Mouse (Mus musculus): ENCODE measurements around the gene Syce1. TPM values are rescaled to one million over a fixed set of nuclear protein-coding genes. Genes with fewer than 3 reads are reported as not detected.
A peak's percentile ranks its signal among the peaks of the same experiment; 100 is the strongest.

Syce1 gene
- polyA plus RNA-seq, 1 experiment = 1.0 TPM

- Histone ChIP-seq H3K4me1 (ENCODE audit: control insufficient read depth, insufficient read depth, low read length) (no peaks in the 10 kb centered on the region), H3K4me3 (ENCODE audit: insufficient read depth, low read length) (no peak overlapping the region), H3K27ac (ENCODE audit: insufficient read depth, low read length) (no peak overlapping the region)
- TF ChIP-seq POLR2A (IDR thresholded peaks at IDR 0.05; ENCODE audit: extremely low read depth, insufficient read depth, low read length) (no peak), CTCF (IDR thresholded peaks at IDR 0.05; ENCODE audit: extremely low read depth, insufficient read depth, low read length) (no peak)
Observed at GRCm38 (mm10) chr7:140748116-140748826, 39.4 kb downstream of the Syce1 start.

- Histone ChIP-seq H3K4me3 (ENCODE audit: insufficient read depth, low read length) (no peak overlapping the region), H3K4me1 (ENCODE audit: control insufficient read depth, insufficient read depth, low read length) (no peaks in the 10 kb centered on the region), H3K27ac (ENCODE audit: insufficient read depth, low read length) (no peak overlapping the region)
- TF ChIP-seq POLR2A (IDR thresholded peaks at IDR 0.05; ENCODE audit: extremely low read depth, insufficient read depth, low read length) = no peak
- no peak for TF ChIP-seq CTCF (IDR thresholded peaks at IDR 0.05; ENCODE audit: extremely low read depth, insufficient read depth, low read length)
Observed at GRCm38 (mm10) chr7:140747402-140747801, 40.2 kb downstream of the Syce1 start.

- Histone ChIP-seq H3K4me3 (ENCODE audit: insufficient read depth, low read length) (no peak overlapping the region), H3K4me1 (ENCODE audit: control insufficient read depth, insufficient read depth, low read length) (no peaks in the 10 kb centered on the region), H3K27ac (ENCODE audit: insufficient read depth, low read length) (no peak overlapping the region)
- TF ChIP-seq POLR2A (IDR thresholded peaks at IDR 0.05; ENCODE audit: extremely low read depth, insufficient read depth, low read length) (no peak), CTCF (IDR thresholded peaks at IDR 0.05; ENCODE audit: extremely low read depth, insufficient read depth, low read length) (peak; percentile 28; the same call in 1 of the 2 replicates)
Observed at GRCm38 (mm10) chr7:140733162-140733561, 54.5 kb downstream of the Syce1 start.

Other genes with a start within 250 kb of the Syce1 start
- gene Olfr538, start 220.0 kb downstream of the Syce1 start, polyA plus RNA-seq (2012; rRNA removed) = not detected in 2 replicates
- gene Olfr46, start 186.6 kb downstream of the Syce1 start, polyA plus RNA-seq (2012; rRNA removed) = 0.02 and 0.08 TPM in 2 replicates
- not detected in 2 replicates for gene Olfr61, start 158.9 kb downstream of the Syce1 start, polyA plus RNA-seq (2012; rRNA removed)
- not detected in 2 replicates for gene Olfr53, start 141.4 kb downstream of the Syce1 start, polyA plus RNA-seq (2012; rRNA removed)
- gene Olfr539, start 127.9 kb downstream of the Syce1 start, polyA plus RNA-seq (2012; rRNA removed) = 0.04 and 0.11 TPM in 2 replicates
- not detected in 2 replicates for gene Olfr45, start 105.9 kb downstream of the Syce1 start, polyA plus RNA-seq (2012; rRNA removed)
- gene Olfr541, start 90.6 kb downstream of the Syce1 start, polyA plus RNA-seq (2012; rRNA removed) = not detected in 2 replicates
- 0.15 and 0.23 TPM in 2 replicates for gene Cyp2e1, start 24.1 kb downstream of the Syce1 start, polyA plus RNA-seq (2012; rRNA removed)
- gene Zfp941, start 34.3 kb upstream of the Syce1 start, polyA plus RNA-seq (2012; rRNA removed) = 17.5 and 21.4 TPM in 2 replicates
- gene Urah, start 47.2 kb upstream of the Syce1 start, polyA plus RNA-seq (2012; rRNA removed) = 3.4 and 4.1 TPM in 2 replicates
- gene Scgb1c1, start 57.7 kb upstream of the Syce1 start, polyA plus RNA-seq (2012; rRNA removed) = not detected in 2 replicates
- 0.32 and 0.46 TPM in 2 replicates for gene Odf3, start 60.0 kb upstream of the Syce1 start, polyA plus RNA-seq (2012; rRNA removed)
- 0.19 and 0.46 TPM in 2 replicates for gene Gm45785, start 68.5 kb upstream of the Syce1 start, polyA plus RNA-seq (2012; rRNA removed)
- gene Ric8a, start 69.1 kb upstream of the Syce1 start, polyA plus RNA-seq (2012; rRNA removed) = 79.5 and 89.3 TPM in 2 replicates
- 34.3 and 38.3 TPM in 2 replicates for gene Bet1l, start 69.7 kb upstream of the Syce1 start, polyA plus RNA-seq (2012; rRNA removed)
- gene Psmd13, start 94.1 kb upstream of the Syce1 start, polyA plus RNA-seq (2012; rRNA removed) = 96.6 and 103 TPM in 2 replicates
- gene Sirt3, start 94.5 kb upstream of the Syce1 start, polyA plus RNA-seq (2012; rRNA removed) = 153 and 158 TPM in 2 replicates
- gene Cox8b, start 112.6 kb upstream of the Syce1 start, polyA plus RNA-seq (2012; rRNA removed) = 1.2 and 1.3 TPM in 2 replicates
- 0.44 and 0.54 TPM in 2 replicates for gene Nlrp6, start 133.1 kb upstream of the Syce1 start, polyA plus RNA-seq (2012; rRNA removed)
- gene Pgghg, start 153.5 kb upstream of the Syce1 start, polyA plus RNA-seq (2012; rRNA removed) = 8.0 and 8.5 TPM in 2 replicates
- gene Ifitm5, start 162.4 kb upstream of the Syce1 start, polyA plus RNA-seq (2012; rRNA removed) = 0.15 TPM in 1 of 2 replicates, not detected in the other
- not detected in 2 replicates for gene Gm45717, start 168.1 kb upstream of the Syce1 start, polyA plus RNA-seq (2012; rRNA removed)
- 47.7 and 48.0 TPM in 2 replicates for gene Ifitm2, start 168.1 kb upstream of the Syce1 start, polyA plus RNA-seq (2012; rRNA removed)
- 22.0 and 28.5 TPM in 2 replicates for gene Ifitm1, start 179.4 kb upstream of the Syce1 start, polyA plus RNA-seq (2012; rRNA removed)
- 50.4 and 59.6 TPM in 2 replicates for gene Ifitm3, start 222.9 kb upstream of the Syce1 start, polyA plus RNA-seq (2012; rRNA removed)
- gene Ifitm6, start 230.1 kb upstream of the Syce1 start, polyA plus RNA-seq (2012; rRNA removed) = 0.74 and 1.3 TPM in 2 replicates
- not detected in 2 replicates for gene Gm17387, start 241.3 kb upstream of the Syce1 start, polyA plus RNA-seq (2012; rRNA removed)

Measured in cortical plate, adult 2 months (tissue).